Mouse (Mus musculus): ENCODE measurements around the gene Leap2. TPM values are rescaled to one million over a fixed set of nuclear protein-coding genes. Genes with fewer than 3 reads are reported as not detected.

Gene Leap2
- total RNA-seq, 2 experiments from 2014 or later: not detected

- DNase-seq (ENCODE audit: low spot score in 2 of 2): no peak
Observed at GRCm38 (mm10) chr11:53378918-53379317, 44.1 kb downstream of the Leap2 start.

Small RNAs within 50 kb of the gene (microRNA-seq; reads per million reads assigned to microRNA genes)
- 0 reads per million in 2 experiments for gene Mir6920

Other genes starting within 250 kb of the Leap2 start
- 100 to 1,000 TPM; 189 to 196 TPM for gene Hspa4, start 122.7 kb downstream of the Leap2 start, total RNA-seq (2021)
- 1 to 10 TPM; 8.2 to 8.8 TPM for gene Zcchc10, start 98.5 kb downstream of the Leap2 start, total RNA-seq (2021)
- 100 to 1,000 TPM; 161 to 222 TPM for gene Aff4, start 72.3 kb downstream of the Leap2 start, total RNA-seq (2021)
- gene Uqcrq, start 7.7 kb upstream of the Leap2 start, total RNA-seq (2021): 100 to 1,000 TPM; 522 to 555 TPM
- gene Gdf9, start 7.9 kb upstream of the Leap2 start, total RNA-seq (2021): 1 to 10 TPM in 1 of 2 experiments, under 1 TPM in 1; 0.67 to 1.2 TPM
- under 1 TPM in 1 of 2 experiments, not detected in 1; 0.21 TPM for gene Gm10447, start 33.9 kb upstream of the Leap2 start, total RNA-seq (2021)
- 1 to 10 TPM; 3.1 to 3.2 TPM for gene Shroom1, start 34.0 kb upstream of the Leap2 start, total RNA-seq (2021)
- gene Gm9837, start 47.3 kb upstream of the Leap2 start, total RNA-seq (2021): under 1 TPM in 1 of 2 experiments, not detected in 1; 0.53 TPM
- 1 to 10 TPM; 1.1 to 1.5 TPM for gene Gm9945, start 57.0 kb upstream of the Leap2 start, total RNA-seq (2021)
- 10 to 100 TPM; 79.9 to 85.1 TPM for gene Sowaha, start 57.1 kb upstream of the Leap2 start, total RNA-seq (2021)
- gene Sept8, start 96.1 kb upstream of the Leap2 start, total RNA-seq (2021): 100 to 1,000 TPM; 126 to 130 TPM
- gene Kif3a, start 144.2 kb upstream of the Leap2 start, total RNA-seq (2021): 100 to 1,000 TPM; 163 to 165 TPM
- not detected for gene Il4, start 195.5 kb upstream of the Leap2 start, total RNA-seq (2021)
- not detected for gene Il13, start 211.5 kb upstream of the Leap2 start, total RNA-seq (2021)